Mouse (Mus musculus) lung, adult 2 months (tissue): ENCODE measurements around the gene Alg12. TPM values are rescaled to one million over a fixed set of nuclear protein-coding genes. Genes with fewer than 3 reads are reported as not detected.
"Not testable (repeated sequence)": the region's sequence is repeated elsewhere in the genome, so short reads cannot be mapped to it uniquely, and the experiment has no call there.

Experiments used
- DNase-seq: peaks from one replicate; pipeline ENCODE4 v3.0.0; 2022
- H3K4me1 ChIP-seq: fragments of 200-500 bp; 2 replicates; pipeline ENCODE4 v1.6.1; 2011; ENCODE audit warnings: low read length; ENCODE audit not compliant: control insufficient read depth, insufficient read depth
- H3K4me3 ChIP-seq: fragments of 200-500 bp; replicated peaks from 2 replicates; pipeline ENCODE3; 2011; ENCODE audit warnings: low read depth, mild to moderate bottlenecking, control low read depth, low read length; ENCODE audit errors: extremely low read depth
- CTCF ChIP-seq: fragments of 200-500 bp; IDR thresholded peaks from 2 replicates; pipeline ENCODE4 v1.5.1; 2011; ENCODE audit warnings: mild to moderate bottlenecking, low read length, control low read depth; ENCODE audit not compliant: insufficient read depth
- POLR2A ChIP-seq: fragments of 200-500 bp; IDR thresholded peaks from 2 replicates; pipeline ENCODE4 v1.6.1; 2011; ENCODE audit warnings: low read depth, mild to moderate bottlenecking, control low read depth, low read length, borderline replicate concordance; ENCODE audit errors: extremely low read depth
- WGBS: fragments of 180-500 bp; shearing (Covaris S2); methylation state at CpG from one replicate; pipeline ENCODE4 v1.1.7; 2018; 5-methylcytosine and 5-hydroxymethylcytosine counted together
- polyA plus RNA-seq: library from polyadenylated mRNA; depleted of rRNA; stranded (reverse); fragments of >200 nt; gene quantifications from 2 replicates; pipeline ENCODE4 v1.2.3, GENCODE M21; 2012

Alg12 gene
- polyA plus RNA-seq, 1 experiment: 16.4 TPM

- WGBS: 91% methylated on average over 5 of the region's 5 CpGs
- TF ChIP-seq POLR2A (no peak), CTCF (no peak)
- Histone ChIP-seq H3K4me1 (peaks cover 5% of the 10 kb centered on the region), H3K4me3 (no peak overlapping the region)
- no peak for DNase-seq
Measured at GRCm38 (mm10) chr15:88823376-88823775, 4.3 kb upstream of the Alg12 start.

- H3K4me1 ChIP-seq: peaks cover 5% of the 10 kb centered on the region
- DNase-seq: no peak
- H3K4me3 ChIP-seq: no peak overlapping the region
- no peak for TF ChIP-seq CTCF
- TF ChIP-seq POLR2A: no peak
- 95% methylated on average over 7 of the region's 7 CpGs for WGBS
Measured at GRCm38 (mm10) chr15:88822513-88822912, 3.4 kb upstream of the Alg12 start.

GRCm38 (mm10) chr15:88821403-88821802 lies 2.3 kb upstream of the Alg12 start:
- no peak for TF ChIP-seq POLR2A
- Histone ChIP-seq H3K4me1 (peaks cover 5% of the 10 kb centered on the region), H3K4me3 (no peak overlapping the region)
- no peak for DNase-seq
- WGBS: 80% methylated on average over 7 of the region's 7 CpGs

- no peak for DNase-seq
- WGBS: under 1% methylated on average over 23 of the region's 23 CpGs
- Histone ChIP-seq H3K4me1 (peaks cover 5% of the 10 kb centered on the region), H3K4me3 (peak overlapping the region; percentile 81)
- no peak for TF ChIP-seq POLR2A
- TF ChIP-seq CTCF: no peak
Measured at GRCm38 (mm10) chr15:88819906-88820303, 787 bp upstream of the Alg12 start.

- TF ChIP-seq CTCF: no peak
- TF ChIP-seq POLR2A: no peak
- DNase-seq: no peak
- Histone ChIP-seq H3K4me1 (peaks cover 4% of the 10 kb centered on the region), H3K4me3 (no peak overlapping the region)
- WGBS: 88% methylated on average over 6 of the region's 6 CpGs
Measured at GRCm38 (mm10) chr15:88815196-88815700, 3.9 kb downstream of the Alg12 start.

- DNase-seq: no peak
- Histone ChIP-seq H3K4me1 (no peaks in the 10 kb centered on the region), H3K4me3 (no peak overlapping the region)
- 98% methylated on average over 11 of the region's 11 CpGs for WGBS
- no peak for TF ChIP-seq CTCF
- TF ChIP-seq POLR2A: no peak
Measured at GRCm38 (mm10) chr15:88814411-88815047, 4.6 kb downstream of the Alg12 start.

GRCm38 (mm10) chr15:88813873-88814272 lies 5.2 kb downstream of the Alg12 start:
- WGBS: 98% methylated on average over 2 of the region's 2 CpGs
- H3K4me1 ChIP-seq, DNase-seq, H3K4me3 ChIP-seq: not testable (repeated sequence)

GRCm38 (mm10) chr15:88813262-88813661 lies 5.9 kb downstream of the Alg12 start:
- no peak for DNase-seq
- H3K4me3 ChIP-seq: no peak overlapping the region
- 90% methylated on average over 3 of the region's 3 CpGs for WGBS
- H3K4me1 ChIP-seq: no peaks in the 10 kb centered on the region
- TF ChIP-seq POLR2A (no peak), CTCF (no peak)

- no peaks in the 10 kb centered on the region for H3K4me1 ChIP-seq
- H3K4me3 ChIP-seq: no peak overlapping the region
- no peak for DNase-seq
- no peak for TF ChIP-seq POLR2A
- WGBS: 74% methylated on average over 2 of the region's 2 CpGs
Measured at GRCm38 (mm10) chr15:88810369-88810768, 8.7 kb downstream of the Alg12 start.

- no peak for DNase-seq
- Histone ChIP-seq H3K4me1 (no peaks in the 10 kb centered on the region), H3K4me3 (no peak overlapping the region)
- TF ChIP-seq CTCF (no peak), POLR2A (no peak)
- WGBS: 78% methylated on average over 8 of the region's 8 CpGs
Measured at GRCm38 (mm10) chr15:88808121-88808520, 11.0 kb downstream of the Alg12 start.

- WGBS: 86% methylated on average over 6 of the region's 6 CpGs
- no peak overlapping the region for H3K4me3 ChIP-seq
- TF ChIP-seq POLR2A: no peak
- TF ChIP-seq CTCF: no peak
- H3K4me1 ChIP-seq: no peaks in the 10 kb centered on the region
- no peak for DNase-seq
Measured at GRCm38 (mm10) chr15:88802348-88802747, 16.8 kb downstream of the Alg12 start.
